Mouse (Mus musculus) lung, adult 18-20 months (tissue): Measurements from ENCODE around the gene Kcnj9.

Experiments used
- DNase-seq, 2 experiments: peaks; one replicate each; pipeline ENCODE4 v3.0.0; 2022; ENCODE audit warnings: mixed read lengths in 2 of 2

The Kcnj9 gene

DNA sequence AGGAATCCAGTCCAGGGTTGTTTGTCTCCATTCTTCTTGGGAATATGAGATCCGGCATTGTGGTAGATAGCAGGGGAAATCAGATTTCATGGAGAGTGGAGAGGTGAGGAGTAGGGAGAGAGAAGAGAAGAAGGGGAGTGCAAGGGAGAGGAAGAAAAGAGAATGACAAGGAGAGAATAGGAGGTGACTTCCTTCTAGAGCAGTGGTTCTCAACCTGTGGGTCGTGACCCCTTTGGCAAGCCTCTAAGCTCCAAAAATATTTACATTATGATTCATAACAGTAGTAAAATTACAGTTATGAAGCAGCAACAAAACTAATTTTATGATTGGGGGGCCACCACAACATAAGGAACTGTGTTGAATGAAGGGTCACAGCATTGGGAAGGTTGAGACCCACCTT is 3.8 kb upstream of the Kcnj9 start:
- DNase-seq: no peak

DNA sequence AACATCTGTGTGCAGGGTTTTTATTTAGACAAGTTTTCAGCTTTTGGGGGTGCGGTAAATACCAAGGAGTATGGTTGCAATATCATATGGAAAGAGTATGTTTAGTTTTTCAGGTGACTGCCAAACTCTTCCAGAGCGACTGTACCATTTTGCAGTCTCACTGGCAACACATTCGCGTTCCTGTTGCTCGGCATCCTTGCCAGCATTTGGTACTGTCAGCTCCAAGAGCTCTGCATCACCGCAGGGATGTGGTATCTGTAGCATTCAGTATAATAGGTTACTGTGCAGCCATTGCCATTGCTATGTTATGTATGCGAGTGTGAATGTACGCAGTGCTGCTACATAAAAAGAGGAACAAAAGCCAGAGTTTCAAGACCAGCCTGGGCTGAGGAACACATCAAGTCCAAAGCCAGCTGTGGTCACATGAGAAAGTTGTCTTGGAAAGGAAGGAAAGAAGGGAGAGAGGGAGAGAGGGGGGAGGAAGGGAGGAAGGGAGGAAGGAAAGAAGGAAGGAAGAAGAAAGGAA is 2.4 kb upstream of the Kcnj9 start:
- no peak for DNase-seq

DNA sequence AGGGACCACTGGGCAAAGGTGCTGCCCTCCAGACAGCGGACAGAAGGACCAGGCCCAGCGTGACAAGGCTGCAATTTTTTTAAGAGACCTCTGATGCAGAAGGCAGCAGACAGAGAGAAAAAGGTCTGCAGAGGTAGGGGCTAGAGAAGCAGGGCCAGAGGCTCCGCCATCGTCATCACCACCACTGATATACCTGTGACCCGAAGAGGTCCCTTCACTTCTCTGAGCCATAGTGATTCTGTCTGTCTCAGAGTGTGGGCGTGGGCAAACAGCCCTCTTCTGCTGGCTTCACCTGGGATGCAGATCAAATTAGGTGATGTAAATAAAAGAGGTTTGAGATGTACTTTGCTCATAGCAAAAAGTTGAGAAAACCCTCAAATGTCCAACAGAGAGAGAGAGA is 498 bp upstream of the Kcnj9 start:
- no peak for DNase-seq

DNA sequence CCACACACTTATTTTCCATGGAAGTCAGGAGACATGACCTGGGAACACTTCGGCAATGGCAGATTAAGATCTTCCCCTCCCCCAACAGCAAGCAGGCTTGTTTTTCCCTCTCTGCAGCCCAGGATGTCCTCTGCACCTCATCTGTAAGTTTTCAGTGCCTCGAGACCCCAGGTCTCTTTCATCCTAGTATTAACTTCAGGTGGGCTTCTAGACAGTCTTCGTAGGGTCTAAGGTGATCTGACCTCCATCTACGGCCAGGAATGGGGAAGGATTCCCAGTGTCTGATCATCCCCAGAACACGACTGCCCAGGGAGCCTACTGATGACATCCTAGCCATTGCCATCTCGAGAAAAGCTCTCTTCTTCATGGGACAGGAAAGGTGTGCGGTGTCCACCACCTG is 657 bp downstream of the Kcnj9 start:
- no peak for DNase-seq

DNA sequence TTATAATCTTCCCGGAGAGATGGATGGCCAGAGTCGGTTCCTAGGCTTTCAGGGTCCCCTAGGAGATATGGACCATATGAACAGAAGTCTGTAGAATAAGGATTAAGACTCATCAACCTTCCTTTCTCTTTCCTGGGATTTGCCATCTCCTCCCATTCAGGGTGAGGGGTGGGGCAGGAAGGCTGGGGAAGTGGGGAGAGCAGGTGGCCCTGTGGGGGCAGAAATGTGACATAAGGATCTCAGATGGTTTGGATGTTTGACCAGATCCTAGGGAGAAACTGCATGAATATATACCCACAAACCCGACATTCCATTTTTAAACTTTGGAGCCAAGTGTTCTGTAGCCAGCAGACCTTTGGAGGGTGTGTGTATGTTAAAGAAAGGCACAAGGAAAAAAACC is 1.1 kb downstream of the Kcnj9 start:
- DNase-seq: no peak

DNA sequence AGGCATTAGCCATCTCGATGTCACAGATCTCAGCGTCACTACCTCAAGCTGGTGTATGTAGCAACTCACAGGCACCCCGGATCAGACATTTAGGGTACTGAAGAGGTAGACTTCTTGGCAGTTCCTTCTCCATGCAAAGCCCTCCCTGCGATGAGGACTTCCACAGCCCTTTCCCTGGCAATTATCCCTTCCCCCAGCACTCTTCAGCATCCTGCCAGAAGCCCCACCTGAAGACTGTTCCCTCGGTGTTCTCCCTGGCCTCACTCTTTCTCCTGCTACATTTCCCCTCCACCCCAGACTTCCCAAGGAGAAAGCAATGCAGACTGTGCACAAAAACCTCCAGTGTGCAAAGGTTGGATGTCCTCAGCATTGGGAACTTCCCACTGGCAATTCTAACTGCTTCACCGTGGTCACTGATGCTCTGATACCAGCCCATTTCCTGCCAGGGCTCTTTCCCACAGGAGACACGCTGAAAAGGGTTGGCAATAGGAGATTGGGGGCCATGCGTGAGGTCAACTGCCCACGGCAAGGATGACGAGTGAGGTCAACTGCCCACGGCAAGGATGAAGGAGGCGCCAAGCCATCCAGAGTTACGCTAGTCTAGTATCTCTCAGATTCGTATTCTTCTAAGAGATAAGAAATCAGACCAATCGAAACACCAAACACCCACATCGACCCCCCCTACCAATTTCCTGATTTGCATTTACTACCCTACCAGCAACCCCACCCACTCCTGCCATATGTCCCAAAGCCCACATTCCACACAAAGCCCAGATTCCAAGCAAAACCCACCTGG is 1.7 kb downstream of the Kcnj9 start:
- no peak for DNase-seq

DNA sequence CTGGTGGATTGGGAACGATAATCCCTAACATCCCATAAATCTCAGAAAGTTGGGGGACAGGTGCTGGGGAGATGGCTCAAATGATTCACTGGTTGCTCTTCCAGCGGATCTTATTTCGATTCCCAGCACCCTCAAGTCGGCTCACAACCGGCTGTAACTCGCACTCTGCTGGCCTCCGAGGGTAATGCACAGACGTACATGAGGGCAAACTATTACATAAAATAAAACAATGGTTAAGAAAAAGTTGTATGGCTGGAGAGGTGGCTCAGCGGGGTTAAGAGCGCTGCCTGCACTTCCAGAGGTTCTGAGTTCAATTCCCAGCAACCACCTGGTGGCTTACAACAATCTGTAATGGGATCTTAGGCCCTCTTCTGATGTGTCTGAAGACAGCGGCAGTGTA is 2.4 kb downstream of the Kcnj9 start:
- DNase-seq: no peak

DNA sequence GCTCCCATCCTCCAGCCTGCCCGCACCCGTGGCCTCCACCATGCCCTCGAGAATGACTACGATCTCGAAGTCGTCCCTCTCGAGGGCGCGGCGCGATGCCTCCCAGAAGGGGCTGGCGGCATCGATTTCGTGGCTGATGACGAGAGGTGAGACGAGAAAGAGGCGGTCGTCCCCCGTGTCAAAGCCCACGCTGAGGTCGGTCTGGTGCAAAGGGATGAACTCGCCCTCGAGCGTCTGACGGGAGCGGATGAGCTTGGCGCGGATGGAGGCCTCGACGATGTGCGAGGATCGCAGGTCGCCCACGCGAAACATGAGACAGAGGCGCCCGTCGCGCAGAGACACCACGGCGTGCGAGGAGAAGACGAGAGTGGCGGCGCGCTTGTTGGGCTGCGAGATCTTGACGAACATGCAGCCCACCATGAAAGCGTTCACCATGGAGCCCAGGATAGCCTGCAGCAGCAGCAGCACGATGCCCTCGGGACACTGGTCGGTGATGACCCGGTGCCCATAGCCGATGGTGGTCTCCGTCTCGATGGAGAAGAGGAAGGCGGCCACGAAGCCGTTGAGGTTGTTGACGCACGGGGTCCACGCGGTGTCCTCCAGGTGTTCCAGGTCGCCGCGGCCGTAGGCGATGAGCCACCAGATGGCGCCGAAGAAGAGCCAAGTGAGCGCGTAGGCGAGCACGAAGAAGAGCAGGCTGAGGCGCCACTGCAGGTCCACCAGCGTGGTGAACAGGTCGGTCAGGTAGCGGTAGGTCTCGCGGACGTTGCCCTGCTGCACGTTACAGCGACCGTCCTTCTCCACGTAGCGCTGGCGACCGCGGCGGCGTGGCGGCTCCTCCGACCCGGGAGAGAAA is 3.2 kb downstream of the Kcnj9 start:
- peak; percentile 76 to 81 for DNase-seq

DNA sequence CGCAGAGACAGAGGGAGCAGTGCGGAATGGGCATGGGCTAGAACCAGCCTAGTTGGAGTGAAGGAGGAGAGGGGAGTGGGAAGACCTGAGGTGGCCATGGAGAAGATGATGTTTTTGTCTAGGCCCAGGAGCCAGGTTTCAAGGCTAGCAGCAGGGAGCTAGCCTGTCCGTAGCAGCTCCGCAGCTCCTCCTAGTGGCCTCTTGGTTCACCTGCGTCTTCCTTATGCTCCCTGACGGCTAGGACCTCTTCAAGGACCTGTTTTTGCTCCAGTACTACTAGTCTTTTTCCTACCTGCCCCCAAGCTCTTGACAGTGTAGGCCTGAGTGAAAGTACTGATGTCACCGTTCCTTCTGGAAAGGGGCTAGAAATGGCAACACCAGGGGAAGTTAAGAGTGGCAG is 4.4 kb downstream of the Kcnj9 start:
- DNase-seq: peak; percentile 74 to 81

DNA sequence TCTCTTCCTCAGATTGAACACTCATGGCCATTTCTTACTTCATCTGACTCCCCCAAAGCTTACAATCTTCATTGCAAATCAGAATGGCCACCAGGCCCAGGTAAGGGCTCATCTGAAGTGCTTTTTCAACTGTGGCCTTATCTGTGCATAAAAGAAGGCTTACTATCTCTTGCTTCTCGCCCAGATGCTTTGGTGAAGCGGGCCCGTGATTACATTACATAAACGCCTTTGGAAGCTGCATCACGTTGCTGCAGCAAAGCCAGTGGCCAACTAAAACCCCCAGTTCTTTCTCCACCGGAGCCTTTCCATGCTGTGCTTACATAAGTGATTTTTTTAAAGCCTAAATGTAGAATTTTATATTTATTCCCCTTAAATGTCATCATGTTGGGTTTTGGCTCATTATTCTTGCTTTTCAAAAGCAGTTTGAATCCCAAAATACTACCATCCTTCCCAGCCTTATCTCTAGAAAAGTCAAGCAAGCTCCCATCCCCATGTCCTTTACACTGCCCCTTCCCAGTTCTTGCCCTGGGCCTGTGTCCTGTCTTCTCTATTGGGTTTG is 5.2 kb downstream of the Kcnj9 start:
- DNase-seq: no peak

DNA sequence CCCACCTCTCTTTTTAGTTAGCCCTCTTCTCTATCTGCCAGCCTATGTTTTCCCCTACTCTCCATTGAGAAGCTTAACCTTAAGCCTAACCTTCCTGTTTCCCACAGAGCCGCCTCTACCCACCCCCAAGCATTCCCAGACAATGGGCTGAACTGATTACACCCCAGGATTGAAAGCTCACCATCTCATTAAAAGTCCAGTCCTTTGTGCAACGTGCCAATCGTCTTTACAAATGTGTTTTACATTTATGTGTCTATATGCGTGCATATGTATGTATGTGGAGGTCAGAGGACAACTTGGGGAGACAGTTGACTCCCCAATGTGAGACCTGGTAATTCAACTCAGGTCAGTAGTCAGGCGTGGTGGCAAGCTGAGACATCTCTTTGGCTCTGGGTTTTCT is 5.8 kb downstream of the Kcnj9 start:
- DNase-seq: no peak

DNA sequence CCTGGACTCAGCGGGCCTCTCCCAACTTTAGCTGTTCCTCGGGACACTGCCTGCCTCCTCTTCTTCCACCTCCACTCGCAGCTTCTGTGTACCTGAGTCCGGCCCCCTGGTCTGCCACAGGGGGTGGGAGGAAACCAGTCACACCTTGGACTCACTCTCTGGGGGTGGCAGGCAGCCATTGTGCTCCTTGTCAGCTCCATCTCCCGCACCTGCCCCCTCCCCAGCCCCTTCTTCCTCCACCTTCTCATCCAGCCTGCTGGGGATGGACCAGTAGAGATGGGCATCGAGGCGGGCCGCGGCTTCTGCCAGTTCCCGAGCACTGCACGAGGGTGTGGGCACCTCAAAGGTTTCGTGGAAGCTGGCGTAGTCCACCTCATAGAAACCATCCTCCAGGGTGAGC is 6.4 kb downstream of the Kcnj9 start:
- no peak for DNase-seq

DNA sequence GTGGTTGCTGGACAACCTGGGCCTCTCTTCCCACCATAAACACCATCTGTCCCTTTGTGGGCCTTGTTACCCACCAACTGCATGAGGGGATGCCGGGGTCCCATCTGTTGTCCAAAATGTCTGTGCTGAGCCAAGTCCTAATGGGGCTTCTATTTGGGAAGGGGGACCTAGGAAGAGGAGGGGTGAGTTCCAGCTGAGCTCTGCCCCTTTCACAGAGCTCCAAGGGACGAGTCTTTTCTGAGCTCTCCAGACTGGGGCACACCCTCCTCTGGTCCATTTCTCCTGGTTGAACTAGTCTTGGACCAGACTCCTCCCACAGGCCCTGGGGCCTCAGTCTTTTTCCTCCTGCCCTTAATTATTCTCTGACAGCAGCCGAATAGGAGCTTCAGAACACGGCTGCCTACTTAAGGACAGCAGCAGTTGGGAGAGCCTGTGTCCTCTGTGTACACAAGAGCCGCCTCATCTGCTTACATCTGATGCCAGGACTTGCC is 9.2 kb downstream of the Kcnj9 start:
- no peak for DNase-seq

DNA sequence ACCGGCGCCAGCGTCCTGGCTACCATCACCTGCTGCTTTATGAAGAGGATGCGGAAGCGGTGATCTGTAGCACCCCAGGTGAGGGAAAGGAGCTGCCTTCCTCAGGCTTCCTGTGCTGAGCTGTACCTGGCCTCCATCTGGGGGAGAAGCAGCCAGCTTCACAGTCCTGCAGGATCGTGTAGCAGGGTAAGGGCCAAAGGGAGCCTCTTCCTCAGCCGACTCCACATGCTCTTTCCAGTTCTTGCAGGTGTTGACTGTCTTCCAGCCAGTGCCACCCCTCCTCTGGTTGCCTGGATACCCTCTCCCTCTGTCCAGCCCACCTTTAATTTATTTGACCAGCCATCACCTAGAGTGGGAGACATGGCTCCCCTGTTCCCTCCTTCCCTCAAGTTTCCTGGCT is 9.8 kb downstream of the Kcnj9 start:
- DNase-seq: no peak

DNA sequence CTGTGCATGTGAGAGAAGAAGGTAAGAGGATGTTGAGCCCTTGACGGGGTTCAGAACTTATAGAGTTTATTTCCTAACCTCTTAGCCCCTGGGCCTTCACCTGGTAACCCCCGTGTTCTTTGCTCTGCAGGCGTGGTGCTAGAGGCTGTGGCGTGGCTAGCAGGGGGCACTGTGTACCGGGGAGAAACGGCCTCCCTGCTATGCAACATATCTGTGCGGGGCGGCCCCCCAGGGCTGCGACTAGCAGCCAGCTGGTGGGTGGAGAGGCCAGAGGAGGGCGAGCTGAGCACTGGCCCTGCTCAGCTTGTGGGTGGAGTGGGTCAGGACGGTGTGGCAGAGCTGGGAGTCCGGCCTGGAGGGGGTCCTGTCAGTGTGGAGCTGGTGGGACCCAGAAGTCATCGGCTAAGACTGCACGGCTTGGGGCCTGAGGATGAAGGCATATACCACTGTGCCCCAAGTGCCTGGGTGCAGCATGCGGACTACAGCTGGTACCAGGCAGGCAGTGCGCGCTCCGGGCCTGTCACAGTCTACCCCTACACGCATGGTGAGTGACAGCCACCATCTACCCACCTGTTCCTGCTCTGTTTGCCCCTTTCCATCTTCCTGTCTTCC is 10.6 kb downstream of the Kcnj9 start:
- DNase-seq: no peak

DNA sequence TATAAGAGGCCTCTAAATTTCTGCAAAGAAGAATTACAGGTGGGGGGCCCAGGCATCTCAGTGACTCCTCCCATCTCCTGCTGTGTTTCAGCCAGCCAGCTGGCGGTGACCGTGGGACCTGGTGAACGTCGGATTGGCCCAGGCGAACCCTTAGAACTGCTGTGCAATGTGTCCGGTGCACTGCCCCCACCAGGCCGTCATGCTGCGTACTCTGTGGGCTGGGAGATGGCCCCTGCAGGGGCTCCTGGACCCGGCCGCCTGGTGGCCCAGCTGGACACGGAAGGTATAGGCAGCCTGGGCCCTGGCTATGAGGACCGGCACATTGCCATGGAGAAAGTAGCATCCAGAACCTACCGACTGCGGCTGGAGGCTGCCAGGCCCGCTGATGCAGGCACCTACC is 11.2 kb downstream of the Kcnj9 start:
- no peak for DNase-seq

DNA sequence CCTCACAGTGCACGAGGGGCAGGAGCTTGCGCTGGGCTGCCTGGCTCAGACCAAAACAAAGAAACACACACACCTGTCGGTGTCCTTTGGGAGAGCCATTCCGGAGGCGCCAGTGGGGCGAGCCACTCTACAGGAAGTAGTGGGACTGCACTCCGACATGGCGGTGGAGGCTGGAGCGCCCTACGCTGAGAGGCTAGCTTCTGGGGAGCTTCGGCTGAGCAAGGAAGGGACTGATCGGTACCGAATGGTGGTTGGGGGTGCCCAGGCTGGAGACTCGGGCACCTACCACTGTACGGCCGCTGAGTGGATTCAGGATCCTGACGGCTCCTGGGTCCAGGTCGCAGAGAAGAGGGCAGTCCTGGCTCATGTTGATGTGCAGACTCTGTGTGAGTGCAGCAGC is 11.7 kb downstream of the Kcnj9 start:
- DNase-seq: no peak

DNA sequence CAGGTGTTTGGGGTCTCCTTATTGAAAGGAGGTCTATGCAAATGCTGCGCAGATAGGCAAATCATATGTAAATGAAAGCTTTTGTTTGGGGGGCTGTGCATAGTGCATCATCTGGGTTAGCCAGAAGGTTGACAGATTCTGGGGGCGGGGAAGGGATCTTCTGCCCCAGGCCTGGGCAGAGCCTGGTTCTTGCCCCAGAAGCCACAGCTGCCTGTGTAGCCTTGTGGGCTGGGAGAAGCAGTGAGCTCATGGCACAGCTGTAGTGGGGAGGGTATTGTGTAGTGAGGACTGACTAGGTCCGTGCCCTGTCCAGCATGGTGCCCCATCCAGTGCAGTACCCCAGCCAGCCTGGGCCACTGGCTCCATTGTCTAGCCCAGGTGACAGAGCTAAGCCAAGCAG is 14.2 kb downstream of the Kcnj9 start:
- DNase-seq: no peak

DNA sequence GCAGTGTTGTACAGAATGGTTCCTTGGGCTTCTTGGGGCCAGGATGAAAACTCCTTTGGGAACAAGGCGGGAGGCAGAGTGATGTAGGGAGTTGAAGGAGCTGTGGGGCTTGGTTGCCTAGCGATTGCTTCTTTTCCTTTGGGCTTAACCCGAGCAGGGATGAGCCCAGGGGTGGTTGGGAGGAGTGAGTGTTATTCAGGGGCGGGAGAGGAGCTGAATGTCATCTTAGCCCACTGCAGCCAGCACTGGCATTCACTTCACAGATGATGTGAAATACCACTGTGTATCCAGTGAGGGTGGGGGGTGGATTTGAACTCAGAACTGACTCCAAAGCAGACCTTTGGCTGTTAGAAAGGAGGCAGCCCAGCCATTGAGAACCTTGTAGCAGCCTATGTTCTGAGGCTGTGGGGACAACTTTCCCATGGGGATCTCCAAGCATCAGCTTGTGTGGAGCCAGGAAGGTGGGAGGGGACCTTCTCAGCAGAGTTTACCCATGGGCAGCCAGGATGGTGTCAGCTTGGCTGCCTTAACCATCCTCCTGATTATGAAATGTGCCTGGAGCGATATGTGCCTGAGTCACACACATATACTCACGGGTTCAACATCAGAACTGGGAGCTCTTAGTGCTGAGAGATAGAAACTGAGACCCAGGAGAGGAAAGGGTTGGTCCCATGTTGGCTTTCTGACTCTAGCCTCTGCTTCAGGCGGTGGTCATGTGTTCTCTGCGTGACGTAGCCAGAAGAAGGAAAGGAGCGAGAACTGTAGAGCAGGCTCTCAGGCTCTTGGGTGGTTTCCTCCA is 15.3 kb downstream of the Kcnj9 start:
- DNase-seq: no peak

DNA sequence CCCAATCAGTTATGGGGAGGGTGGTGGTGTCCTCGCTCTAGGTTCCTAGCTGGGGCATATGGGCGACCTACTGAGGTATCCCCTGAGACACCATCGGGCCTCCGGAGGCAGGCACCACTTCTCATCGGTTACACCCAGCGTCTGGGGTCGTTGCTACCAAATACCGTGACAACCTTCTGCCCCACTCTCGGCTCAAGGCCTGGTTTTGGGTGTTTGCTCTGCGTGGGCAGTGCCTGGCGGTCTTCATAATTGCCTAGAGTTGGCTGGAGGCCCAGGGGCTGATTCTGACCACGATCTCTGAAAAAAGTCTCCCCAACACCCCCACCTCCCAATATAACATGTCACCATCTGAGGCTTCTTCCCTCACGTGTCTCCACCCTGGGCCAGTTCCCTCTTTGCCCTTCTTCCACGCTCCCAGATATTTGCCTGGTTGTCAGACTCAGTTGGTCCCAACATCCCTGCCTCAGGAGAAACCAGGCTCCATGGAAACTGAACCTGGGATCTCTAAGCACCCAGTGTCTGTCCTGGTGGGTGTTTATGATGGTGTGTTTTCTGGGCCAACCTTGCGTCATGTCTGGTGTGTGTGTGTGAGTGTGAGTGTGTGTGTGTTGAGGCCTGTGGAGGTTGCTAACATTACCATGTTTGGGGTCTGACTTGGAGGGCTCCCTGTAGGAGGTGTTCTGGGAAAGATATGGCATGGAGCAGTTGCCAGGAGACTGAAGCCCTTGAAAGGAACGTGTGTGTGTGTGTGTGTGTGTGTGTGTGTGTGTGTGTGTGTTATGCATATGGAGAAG is 16.2 kb downstream of the Kcnj9 start:
- DNase-seq: peak in 1 of 2 experiments; percentile 34
